Mouse (Mus musculus): ENCODE measurements at regions not wholly inside any gene's neighbourhood (a gene's known extent, or its start where the extent isn't known, plus 50 kb on each side); places are given as distances from the start of the nearest gene placed in this dataset.

- no peak for DNase-seq
Measured at GRCm38 (mm10) chr10:126727840-126728239, 173.3 kb downstream of the Atp23 start.

- DNase-seq: no peak
Measured at GRCm38 (mm10) chr10:126717961-126718360, 183.2 kb downstream of the Atp23 start.

GRCm38 (mm10) chr10:126711758-126712157 lies 189.4 kb downstream of the Atp23 start:
- no peak for DNase-seq

- DNase-seq: no peak
Measured at GRCm38 (mm10) chr10:126709219-126709917, 191.8 kb downstream of the Atp23 start.

GRCm38 (mm10) chr10:126708730-126709129 lies 192.4 kb downstream of the Atp23 start:
- no peak for DNase-seq

GRCm38 (mm10) chr10:126708215-126708614 lies 192.9 kb downstream of the Atp23 start:
- DNase-seq: no peak

- no peak for DNase-seq
Measured at GRCm38 (mm10) chr10:126697086-126697485, 204.1 kb downstream of the Atp23 start.

- no peak for DNase-seq
Measured at GRCm38 (mm10) chr10:126690914-126691673, 210.1 kb downstream of the Atp23 start.

GRCm38 (mm10) chr10:126680275-126681184 lies 220.6 kb downstream of the Atp23 start:
- DNase-seq: no peak

GRCm38 (mm10) chr10:126679224-126680120 lies 221.7 kb downstream of the Atp23 start:
- no peak for DNase-seq

- no peak for DNase-seq
Measured at GRCm38 (mm10) chr10:126673437-126673836, 227.7 kb downstream of the Atp23 start.

GRCm38 (mm10) chr10:126664408-126665083 lies 236.6 kb downstream of the Atp23 start:
- DNase-seq: no peak

- no peak for DNase-seq
Measured at GRCm38 (mm10) chr10:126663461-126664013, 237.6 kb downstream of the Atp23 start.

GRCm38 (mm10) chr10:126662765-126663164 lies 238.4 kb downstream of the Atp23 start:
- DNase-seq: no peak

- no peak for DNase-seq
Measured at GRCm38 (mm10) chr10:126661095-126661615, 240.0 kb downstream of the Atp23 start.

GRCm38 (mm10) chr10:126660024-126660423 lies 241.1 kb downstream of the Atp23 start:
- no peak for DNase-seq

GRCm38 (mm10) chr10:126652693-126653092 lies 248.5 kb downstream of the Atp23 start:
- DNase-seq: no peak

- no peak for DNase-seq
Measured at GRCm38 (mm10) chr10:126646587-126646986, 254.6 kb downstream of the Atp23 start.

GRCm38 (mm10) chr10:126641792-126642289 lies 259.3 kb downstream of the Atp23 start:
- no peak for DNase-seq

- no peak for DNase-seq
Measured at GRCm38 (mm10) chr10:126634731-126635130, 266.4 kb downstream of the Atp23 start.

GRCm38 (mm10) chr10:126628057-126628456 lies 273.1 kb downstream of the Atp23 start:
- DNase-seq: no peak
